Mouse (Mus musculus) cerebellum, adult 2 months (tissue): ENCODE measurements around the gene Wdr20. TPM values are rescaled to one million over a fixed set of nuclear protein-coding genes. Genes with fewer than 3 reads are reported as not detected.

Experiments
- DNase-seq, 2 experiments: peaks; one replicate each; pipeline ENCODE4 v3.0.0; 2021
- H3K27ac ChIP-seq: fragments of 200-500 bp; 2 replicates; pipeline ENCODE4 v1.5.1; 2012; ENCODE audit warnings: low read length, control low read depth, inconsistent platforms; ENCODE audit not compliant: insufficient read depth
- H3K27me3 ChIP-seq: fragments of 200-500 bp; 2 replicates; pipeline ENCODE4 v1.6.1; 2012; ENCODE audit warnings: inconsistent platforms, mild to moderate bottlenecking, low read length, moderate library complexity; ENCODE audit not compliant: control insufficient read depth, insufficient read depth
- H3K4me1 ChIP-seq: fragments of 200-500 bp; 2 replicates; pipeline ENCODE4 v1.6.1; 2011; ENCODE audit warnings: low read length; ENCODE audit not compliant: control insufficient read depth, insufficient read depth
- H3K4me3 ChIP-seq: fragments of 200-500 bp; replicated peaks from 2 replicates; pipeline ENCODE3; 2011; ENCODE audit warnings: mild to moderate bottlenecking, low read depth, low read length, control low read depth; ENCODE audit not compliant: insufficient read depth
- CTCF ChIP-seq: fragments of 200-500 bp; IDR thresholded peaks from 2 replicates; pipeline ENCODE4 v1.5.1; 2011; ENCODE audit warnings: low read depth, mild to moderate bottlenecking, control low read depth, low read length, moderate library complexity, borderline replicate concordance; ENCODE audit not compliant: insufficient read depth
- POLR2A ChIP-seq: fragments of 200-500 bp; IDR thresholded peaks from 2 replicates; pipeline ENCODE4 v1.6.1; 2011; ENCODE audit warnings: low read length, control low read depth, borderline replicate concordance; ENCODE audit not compliant: insufficient read depth
- WGBS: fragments of 180-500 bp; shearing (Covaris S2); methylation state at CpG from one replicate; pipeline ENCODE4 v1.1.7; 2018; 5-methylcytosine and 5-hydroxymethylcytosine counted together
- polyA plus RNA-seq: library from polyadenylated mRNA; depleted of rRNA; stranded (reverse); fragments of >200 nt; gene quantifications from 2 replicates; pipeline ENCODE4 v1.2.3, GENCODE M21; 2012

Gene Wdr20
- polyA plus RNA-seq, 1 experiment = 34.9 TPM

GRCm38 (mm10) chr12:110837850-110838249 lies 100.1 kb downstream of the Wdr20 start:
- DNase-seq = no peak
- H3K4me1 ChIP-seq = no peaks in the 10 kb centered on the region
- H3K27ac ChIP-seq = no peak overlapping the region
- 87% methylated on average over 8 of the region's 8 CpGs for WGBS
- TF ChIP-seq POLR2A (no peak), CTCF (no peak)
- no peak overlapping the region for H3K4me3 ChIP-seq
- no peaks in the 10 kb centered on the region for H3K27me3 ChIP-seq

- peak; percentile 93 to 98 for DNase-seq
- Histone ChIP-seq H3K4me3 (peak within 1 kb of the TSS; percentile 83), H3K27ac (no peak within 1 kb of the TSS), H3K4me1 (no peaks in the 10 kb centered on the region), H3K27me3 (no peaks in the 10 kb centered on the region)
- WGBS = under 1% methylated on average over 71 of the region's 71 CpGs
- TF ChIP-seq POLR2A (peak; percentile 92; the same call in 1 of the 2 replicates), CTCF (no peak)
These were observed 102.8 kb downstream of the Wdr20 start, which contains the start of gene Mok for GRCm38 (mm10) chr12:110840348-110841198. Gene Mok (minus strand): TSS chr12:110840939.

GRCm38 (mm10) chr12:110841731-110842493 lies 104.2 kb downstream of the Wdr20 start:
- TF ChIP-seq POLR2A (no peak), CTCF (no peak)
- WGBS = 73% methylated on average over 5 of the region's 5 CpGs
- no peaks in the 10 kb centered on the region for H3K27me3 ChIP-seq
- no peaks in the 10 kb centered on the region; the same call in 1 of the 2 replicates for H3K4me1 ChIP-seq
- H3K4me3 ChIP-seq = no peak overlapping the region
- H3K27ac ChIP-seq = no peak overlapping the region
- DNase-seq = no peak

- Histone ChIP-seq H3K4me3 (peak overlapping the region; percentile 51), H3K27ac (no peak overlapping the region), H3K4me1 (no peaks in the 10 kb centered on the region; the same call in 1 of the 2 replicates), H3K27me3 (no peaks in the 10 kb centered on the region)
- TF ChIP-seq CTCF (peak; percentile 95), POLR2A (no peak)
- WGBS = 13% methylated on average over 32 of the region's 32 CpGs
- DNase-seq = peak; percentile 78 to 89
These were observed 105.7 kb downstream of the Wdr20 start for GRCm38 (mm10) chr12:110843194-110844048.

- DNase-seq = peak; percentile 25 to 40
- TF ChIP-seq POLR2A (no peak), CTCF (no peak)
- WGBS = 5% methylated on average over 42 of the region's 42 CpGs
These were observed 106.7 kb downstream of the Wdr20 start for GRCm38 (mm10) chr12:110844227-110845130.

GRCm38 (mm10) chr12:110845131-110845880 lies 107.6 kb downstream of the Wdr20 start:
- H3K4me3 ChIP-seq = peak overlapping the region; percentile 73
- H3K27me3 ChIP-seq = no peaks in the 10 kb centered on the region
- H3K27ac ChIP-seq = no peak overlapping the region
- DNase-seq = peak; percentile 85 to 88
- TF ChIP-seq POLR2A (no peak), CTCF (no peak)
- H3K4me1 ChIP-seq = no peaks in the 10 kb centered on the region; the same call in 1 of the 2 replicates
- 4% methylated on average over 36 of the region's 36 CpGs for WGBS

More at GRCm38 (mm10) chr12:110844227-110845130, 106.7 kb downstream of the Wdr20 start:
- H3K4me3 ChIP-seq = peak overlapping the region; percentile 73
- H3K27me3 ChIP-seq = no peaks in the 10 kb centered on the region
- no peaks in the 10 kb centered on the region; the same call in 1 of the 2 replicates for H3K4me1 ChIP-seq
- H3K27ac ChIP-seq = no peak overlapping the region
